Mouse (Mus musculus) right cerebral cortex, postnatal 36 days (tissue): ENCODE results near the gene Kctd20.
"Not testable (repeated sequence)": the region's sequence is repeated elsewhere in the genome, so short reads cannot be mapped to it uniquely, and the experiment has no call there.

Experiments
- DNase-seq, 2 experiments: peaks; one replicate each; pipeline ENCODE4 v3.0.0; 2022; ENCODE audit warnings: low spot score in 2 of 2, mixed read lengths in 1 of 2

Kctd20 gene

DNA sequence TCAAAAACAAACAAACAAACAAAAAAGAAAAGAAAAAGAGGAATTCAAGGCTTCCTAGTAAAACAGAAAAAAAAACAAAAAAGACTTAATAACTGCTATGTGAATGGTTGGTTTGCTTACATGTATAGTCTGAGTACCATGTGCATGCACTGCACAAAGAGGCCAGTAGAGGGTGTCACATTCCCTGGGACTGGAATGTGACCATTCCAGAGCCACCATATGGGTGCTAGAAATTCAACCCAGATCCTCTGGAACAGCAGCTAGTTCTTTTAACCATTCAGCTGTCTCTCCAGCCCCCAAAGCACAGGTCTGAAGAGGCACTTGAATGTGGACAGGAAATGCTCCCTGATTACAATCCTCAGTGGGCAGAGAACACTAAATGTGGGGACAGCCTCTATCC lies 35.1 kb downstream of the Kctd20 start:
- DNase-seq: no peak

DNA sequence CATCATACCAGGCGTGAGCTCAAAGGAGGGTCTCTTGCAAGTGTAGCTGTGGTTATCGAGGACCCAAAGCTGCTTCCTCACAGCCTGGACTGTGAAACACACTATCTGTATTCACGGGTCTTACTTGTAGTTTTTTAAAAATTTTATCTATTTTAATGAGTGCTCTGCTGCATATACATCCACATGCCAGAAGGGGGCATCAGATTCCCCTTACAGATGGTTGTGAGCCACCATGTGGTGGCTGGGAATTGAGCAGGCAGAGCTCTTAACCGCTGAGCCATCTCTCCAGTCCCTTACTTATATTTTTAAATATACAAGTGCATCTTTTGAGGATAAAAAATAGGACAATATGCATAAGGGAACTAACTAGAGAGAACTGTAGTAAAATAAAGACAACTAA lies 36.0 kb downstream of the Kctd20 start:
- DNase-seq: no peak

DNA sequence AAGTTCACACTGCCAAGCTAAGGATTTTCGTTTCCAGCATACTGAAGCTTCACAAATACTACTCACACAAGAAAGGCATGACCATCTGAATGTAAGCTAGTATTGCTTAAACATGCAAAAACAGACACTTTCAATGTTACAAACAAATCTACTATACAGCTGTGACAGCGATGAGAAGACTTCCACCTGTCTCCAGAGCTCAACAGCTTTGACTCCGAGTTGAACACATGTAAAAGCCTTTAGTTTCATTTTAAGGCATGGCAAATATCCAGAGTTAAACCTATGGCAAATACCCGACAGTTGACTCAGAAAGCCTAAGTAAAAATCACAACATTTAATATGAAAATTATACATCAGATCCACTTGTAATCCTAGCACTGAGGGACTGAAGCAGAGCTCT lies 36.5 kb downstream of the Kctd20 start:
- no peak for DNase-seq

DNA sequence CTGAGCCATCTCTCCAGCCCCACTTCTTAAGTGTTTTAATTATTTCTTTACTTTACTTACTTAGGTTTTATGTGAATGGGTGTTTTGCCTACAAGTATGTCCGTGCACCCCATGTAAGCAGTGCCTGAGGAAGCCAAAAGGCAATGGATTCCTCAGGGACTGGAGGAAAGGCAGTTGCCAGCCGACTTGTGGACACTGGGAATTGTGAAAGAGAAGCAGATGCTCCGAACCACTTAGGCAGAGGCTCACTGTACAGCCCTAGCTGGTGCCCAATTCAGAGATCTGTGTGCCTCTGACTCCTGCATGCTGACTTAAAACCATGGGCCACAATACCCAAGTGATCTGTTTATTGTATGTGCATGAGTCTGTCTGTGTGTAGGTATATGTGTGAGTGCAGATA lies 37.2 kb downstream of the Kctd20 start:
- no peak for DNase-seq

DNA sequence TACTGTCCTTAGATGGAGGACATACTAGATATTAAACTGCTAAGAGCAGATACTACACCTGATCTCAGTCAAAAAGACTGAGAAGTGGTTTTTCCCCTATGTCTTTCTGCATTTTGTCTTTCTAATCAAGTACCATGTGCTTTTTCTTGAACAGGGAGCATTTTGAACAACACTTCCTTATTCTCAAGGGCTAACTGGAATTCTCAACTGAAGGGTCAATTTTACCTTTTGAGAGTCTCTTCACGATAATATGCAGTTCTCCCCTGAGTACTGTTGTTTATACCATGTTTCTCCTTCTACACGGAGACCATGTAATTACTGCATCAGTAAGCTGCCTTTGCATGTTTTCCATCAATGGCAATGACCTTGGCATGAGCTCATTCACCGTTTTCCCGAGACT lies 38.3 kb downstream of the Kctd20 start:
- no peak for DNase-seq

DNA sequence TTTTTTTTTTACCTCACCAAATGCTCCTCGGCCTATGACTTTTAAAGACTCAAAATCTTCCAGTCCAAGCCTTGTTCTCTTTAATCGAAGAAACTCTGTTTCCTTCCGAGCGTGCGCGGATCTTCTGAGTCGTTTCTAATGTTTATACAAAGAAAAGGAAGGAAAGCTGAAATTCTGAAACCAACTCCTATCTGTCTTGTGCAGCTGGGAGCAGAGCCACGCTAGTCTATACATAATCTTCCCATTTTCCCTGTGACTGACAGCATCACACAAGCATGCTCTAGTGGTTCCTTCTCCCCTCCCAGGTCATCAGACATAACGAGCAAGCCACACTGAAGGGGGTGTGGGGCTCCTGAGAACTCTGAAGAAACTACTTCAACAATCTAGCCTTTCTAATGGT lies 39.5 kb downstream of the Kctd20 start:
- DNase-seq: no peak

DNA sequence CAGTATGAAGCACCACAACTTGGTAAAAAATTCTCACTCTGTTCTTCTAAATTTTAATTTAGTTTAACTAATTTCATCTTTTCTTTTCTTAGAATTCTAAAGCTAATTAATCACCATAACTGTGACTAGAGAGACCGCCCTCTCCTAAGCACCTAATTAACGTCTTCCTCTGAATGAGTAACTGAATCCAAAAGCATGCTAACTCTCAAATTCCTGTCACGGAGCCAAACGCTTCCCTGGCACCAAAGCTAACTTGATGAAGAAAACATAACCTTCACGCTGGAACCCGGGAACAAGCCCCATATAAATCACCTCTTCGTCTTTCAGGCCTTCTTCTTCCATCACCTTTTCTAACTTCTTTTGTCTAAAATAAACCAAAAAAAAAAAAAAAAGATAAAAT lies 40.4 kb downstream of the Kctd20 start:
- no peak for DNase-seq

DNA sequence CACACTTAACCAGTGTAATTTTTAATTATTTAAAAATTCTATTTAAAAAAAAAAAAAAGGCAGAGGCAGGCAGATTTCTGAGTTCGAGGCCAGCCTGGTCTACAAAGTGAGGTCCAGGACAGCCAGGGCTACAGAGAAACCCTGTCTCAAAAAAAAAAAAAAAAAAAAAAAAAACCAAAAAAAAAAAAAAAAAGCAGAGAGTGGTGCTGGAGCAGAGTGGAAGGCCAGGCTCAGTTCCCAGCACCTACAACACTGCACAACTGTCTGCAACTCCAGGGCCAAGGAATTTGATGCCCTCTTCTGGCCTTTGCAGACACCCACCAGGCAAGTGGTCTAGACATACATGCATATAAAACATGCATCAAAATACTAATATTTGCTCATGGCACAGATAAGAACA lies 41.3 kb downstream of the Kctd20 start:
- not testable (repeated sequence) for DNase-seq

DNA sequence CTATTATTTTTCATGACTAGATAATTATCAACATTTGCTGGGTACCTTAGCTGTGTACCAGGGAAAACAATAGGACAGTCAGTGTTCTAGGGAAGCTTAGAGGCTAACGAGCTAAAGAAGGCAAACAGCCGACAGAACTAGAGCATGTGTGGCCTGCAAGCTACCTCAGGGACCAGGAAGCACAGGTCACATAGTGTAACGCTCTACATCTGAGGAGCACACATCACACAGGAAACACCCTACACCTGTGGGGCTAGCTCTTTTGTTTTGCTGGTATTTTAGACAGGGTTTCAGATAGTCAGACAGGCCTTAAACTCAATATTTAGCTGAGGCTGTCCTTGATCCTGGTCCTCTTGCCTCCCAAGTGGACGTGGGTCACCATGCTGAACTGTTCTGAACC lies 42.9 kb downstream of the Kctd20 start:
- no peak for DNase-seq

DNA sequence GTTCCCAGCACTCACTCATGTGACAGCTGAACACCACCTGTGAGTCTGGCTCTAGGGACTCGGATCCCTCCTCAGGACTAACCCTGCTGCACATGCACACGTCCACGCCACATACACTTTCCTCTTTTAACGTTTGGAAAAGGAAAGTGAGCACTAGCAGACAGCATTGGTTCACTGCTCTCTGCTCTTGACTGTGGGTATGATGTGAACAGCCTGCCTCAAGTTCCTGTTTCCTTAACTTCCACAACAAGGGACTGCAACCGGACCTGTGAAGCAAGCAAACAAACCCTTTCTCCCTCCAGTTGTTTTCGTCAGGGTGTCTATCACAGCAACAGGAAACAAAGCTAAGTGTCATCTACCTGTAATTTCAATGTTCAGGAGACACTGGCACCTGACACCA lies 48.7 kb downstream of the Kctd20 start:
- no peak for DNase-seq

DNA sequence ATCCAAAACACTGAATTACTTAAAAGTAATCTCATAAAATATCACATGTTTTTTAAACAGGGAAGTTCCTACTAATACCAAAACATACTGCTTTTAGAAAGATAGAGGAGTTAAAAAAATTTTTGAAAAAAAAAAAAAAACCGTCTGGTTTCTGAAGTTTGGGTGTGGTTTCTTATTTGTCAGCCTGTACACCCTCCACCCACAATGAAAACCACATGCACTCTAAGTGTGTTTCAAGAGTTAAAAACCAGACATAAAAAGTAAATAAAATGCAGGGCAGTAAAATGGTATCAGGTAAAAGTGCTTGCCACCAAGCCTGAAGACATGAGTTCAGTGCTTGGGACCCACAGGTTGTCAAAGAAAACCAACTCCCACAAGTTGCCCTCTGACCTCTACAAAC lies 52.0 kb downstream of the Kctd20 start:
- DNase-seq: no peak

DNA sequence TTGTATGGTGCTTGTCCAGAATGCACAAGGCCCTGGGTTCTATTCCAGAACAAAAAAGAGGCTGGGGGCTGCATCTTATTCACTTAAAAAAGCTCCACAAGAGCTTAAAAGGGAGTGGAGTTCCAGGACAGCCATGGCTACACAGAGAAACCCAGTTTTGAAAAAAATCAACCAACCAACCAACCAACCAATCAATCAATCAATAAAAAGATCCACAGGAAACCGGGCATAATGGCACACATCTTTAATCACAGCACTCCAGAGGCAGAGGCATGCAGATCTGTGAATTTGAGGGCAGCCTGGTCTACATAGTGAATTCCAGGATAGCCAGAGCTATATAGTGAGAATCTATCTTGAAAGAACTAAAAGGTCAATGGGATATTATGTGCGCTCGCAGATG lies 53.3 kb downstream of the Kctd20 start:
- DNase-seq: no peak

DNA sequence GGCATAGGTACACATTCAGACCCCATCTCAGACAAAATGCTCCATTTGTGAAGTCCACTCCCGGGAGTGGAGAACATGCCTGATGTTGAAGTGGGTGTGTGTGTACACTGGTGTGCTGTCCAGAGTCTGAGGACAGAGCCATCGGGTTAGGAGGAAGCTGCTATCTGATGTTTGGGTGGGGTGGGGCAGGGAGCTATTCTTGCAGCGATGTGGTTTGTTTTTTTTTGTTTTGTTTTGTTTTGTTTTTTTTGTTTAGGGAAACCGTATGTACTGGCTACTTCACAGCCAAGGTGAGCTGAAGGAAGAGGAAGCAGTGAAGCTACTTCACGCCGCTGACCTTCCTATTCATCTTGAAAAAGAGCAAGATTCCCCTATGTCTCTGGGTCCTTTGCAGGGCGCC lies 55.1 kb downstream of the Kctd20 start:
- no peak for DNase-seq

DNA sequence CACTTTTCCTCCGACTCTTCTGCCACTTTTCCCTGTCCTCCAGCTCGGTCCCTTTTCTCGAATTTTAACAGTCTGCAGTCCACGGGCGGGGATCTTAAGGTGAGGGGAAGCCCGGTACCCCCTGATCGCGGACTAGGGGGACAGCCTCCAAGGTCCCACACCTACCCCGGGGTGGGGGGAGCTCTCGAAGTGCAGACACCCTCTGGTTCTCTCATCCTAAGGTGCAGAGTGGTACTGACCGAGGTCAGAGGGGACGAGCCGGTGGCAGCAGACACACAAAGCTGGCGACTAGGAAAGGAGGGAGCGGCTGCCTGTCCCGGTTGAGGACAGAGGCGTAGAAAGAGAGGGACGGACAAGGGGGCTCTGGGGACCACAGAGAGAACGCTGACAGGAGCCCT lies 55.5 kb downstream of the Kctd20 start:
- DNase-seq: no peak

DNA sequence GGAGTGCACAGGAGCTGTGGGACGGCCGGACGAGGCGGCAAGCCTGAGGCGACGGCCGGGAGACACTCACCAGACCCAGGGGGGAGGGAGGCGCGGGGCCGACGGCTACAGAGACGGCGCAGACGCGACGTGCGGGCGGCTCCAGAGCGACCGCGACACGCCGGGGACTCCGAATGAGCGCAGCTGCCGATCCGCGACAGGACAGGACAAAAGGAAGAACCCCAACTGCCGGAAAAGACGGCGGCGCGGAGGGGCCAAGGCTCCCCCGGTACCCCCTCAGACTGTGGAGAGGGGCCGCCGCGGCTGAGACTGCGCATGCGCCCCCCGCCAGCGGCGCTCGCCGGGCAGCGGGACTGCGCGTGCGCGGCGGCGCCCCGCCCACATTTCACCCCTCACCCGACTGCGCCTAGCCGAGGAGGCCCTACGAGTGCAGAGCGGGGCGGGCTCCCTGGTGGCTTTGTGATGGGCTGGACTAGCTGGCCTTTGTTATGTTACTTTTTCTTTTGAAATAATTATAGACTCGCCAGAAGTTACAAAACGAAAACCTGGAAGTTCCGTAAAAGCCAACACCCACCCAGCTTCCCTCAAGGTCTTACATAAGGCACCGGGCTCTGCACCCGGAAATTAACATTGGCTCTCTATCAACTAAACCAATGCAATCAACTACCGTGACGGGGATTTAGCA lies 56.0 kb downstream of the Kctd20 start, which contains the start of gene Stk38:
Stk38 (minus strand) TSS at position 355 of the 685 bp plus-strand sequence.
- DNase-seq: peak; percentile 84 to 86

DNA sequence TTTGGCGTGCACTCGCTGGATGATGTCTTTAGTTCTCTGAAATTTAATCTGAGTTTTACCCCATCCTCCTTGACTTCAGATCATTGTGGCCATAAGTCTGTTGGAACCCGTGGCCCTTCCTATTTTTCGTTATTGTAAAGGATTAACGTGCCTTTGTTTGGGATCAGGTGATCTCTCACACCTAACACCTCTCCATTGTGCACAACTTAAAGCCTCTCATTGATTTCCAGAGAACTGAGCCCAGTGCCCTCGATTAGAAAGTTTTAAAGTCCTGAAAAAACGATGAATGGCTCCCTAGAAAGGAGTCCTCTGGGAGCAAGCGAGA lies 56.5 kb downstream of the Kctd20 start:
- DNase-seq: no peak

DNA sequence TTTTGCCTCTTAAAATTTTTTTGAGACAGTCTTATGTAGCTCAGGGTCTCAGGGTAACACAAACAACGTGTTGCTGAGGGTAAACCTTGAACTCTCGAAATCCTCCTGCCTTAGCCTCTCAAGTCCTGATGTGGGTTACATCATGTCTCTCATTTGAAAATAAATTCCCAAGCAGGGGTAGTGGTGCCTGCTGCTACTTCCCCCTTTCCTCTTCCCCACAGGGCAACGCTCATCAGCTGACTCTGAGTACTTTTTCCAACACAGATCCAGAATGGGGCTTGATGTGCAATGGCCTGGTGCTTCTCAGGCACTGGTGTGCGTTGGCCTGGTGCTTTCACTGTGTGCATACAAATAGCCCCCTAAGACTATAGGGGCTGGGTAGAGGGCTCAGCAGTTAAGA lies 57.4 kb downstream of the Kctd20 start:
- DNase-seq: no peak

DNA sequence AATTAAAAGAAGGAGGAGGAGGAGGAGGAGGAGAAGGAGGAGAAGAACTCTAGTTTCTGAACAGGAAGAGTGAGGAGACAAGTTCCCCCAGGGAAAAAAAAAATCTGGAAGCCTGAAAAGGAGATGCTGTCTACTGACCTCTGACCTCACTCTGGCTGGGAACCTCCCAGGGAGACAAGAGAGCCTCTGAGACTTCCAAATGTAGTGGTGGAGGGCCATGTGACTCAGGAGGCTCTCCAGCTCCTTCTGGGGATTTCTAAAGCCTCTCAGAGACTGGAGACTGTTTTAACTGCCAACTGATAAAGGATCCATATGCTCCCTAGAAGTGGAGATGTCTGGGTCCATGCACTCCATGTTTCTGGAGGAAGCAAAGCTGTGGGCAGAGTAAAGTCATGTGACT lies 62.5 kb downstream of the Kctd20 start:
- no peak for DNase-seq

DNA sequence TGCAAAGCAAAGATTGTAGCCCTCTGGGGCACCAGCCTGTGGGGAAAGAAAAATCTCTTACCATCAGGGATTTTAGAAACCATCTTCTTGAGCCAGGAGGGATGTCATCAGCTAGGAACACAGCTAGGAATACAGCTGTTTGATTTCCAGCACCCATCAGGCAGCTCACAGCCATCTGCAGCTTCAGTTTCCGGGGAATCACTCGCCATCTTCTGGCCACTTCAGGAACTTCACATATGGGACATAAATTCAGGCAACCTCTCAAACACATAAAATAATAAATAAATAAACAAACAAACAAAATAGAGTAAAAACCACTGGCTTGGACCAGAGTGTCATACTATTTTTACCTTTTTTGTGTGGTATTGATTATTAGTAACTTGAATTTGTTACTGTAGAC lies 63.9 kb downstream of the Kctd20 start:
- DNase-seq: no peak

DNA sequence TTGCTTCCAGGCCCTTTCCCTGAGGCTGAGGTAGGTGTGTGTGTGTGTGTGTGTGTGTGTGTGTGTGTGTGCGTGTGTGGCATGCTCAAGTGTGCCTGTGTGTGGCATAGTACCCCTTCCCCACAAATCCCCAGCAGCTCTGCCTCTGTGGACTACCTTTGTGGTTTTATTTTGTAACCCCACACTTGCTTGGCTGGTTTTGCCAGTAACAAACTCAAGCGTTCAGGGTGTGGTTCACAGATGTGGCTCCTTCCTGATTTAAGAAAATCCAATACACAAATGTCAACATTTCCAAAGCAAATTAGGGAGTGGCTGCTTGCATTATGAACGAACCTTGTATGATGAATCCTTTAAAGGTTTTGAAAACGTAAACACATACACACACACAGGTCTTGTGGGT lies 65.0 kb downstream of the Kctd20 start:
- DNase-seq: no peak

DNA sequence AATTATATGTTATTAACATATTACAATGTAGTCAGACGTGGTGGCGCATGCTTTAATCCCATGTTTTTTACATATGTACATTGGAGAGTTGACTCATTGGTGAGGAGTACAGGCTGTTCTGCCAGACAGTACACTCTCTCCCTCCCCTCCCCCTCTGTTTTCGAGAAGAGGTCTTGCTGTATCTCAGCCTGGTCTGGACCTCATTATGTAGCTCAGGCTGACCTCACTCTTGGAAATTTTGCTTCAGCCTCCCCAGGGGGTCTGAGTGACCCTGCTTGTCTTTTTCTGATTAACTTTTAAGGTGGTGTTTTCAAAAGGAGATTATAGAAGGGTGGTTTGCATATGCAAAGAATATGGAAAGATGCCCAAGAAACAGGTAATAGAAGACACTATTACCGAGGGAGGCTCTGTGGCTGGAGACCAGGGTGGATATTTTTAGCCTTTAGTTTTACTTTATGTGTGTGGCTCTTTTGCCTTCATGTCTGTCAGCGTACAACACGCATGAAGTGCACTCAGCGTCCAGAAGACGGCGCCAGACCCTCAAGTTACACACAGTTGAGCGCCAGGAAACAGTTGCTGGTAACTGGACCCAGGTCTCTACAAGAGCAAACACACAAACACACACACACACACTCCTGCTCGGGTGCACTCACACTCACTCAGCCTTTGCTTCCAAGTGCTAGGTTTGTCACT lies 66.7 kb downstream of the Kctd20 start:
- DNase-seq: no peak
